Mouse (Mus musculus) hindbrain, embryonic 13.5 days (tissue): ENCODE measurements around the gene Smdt1. TPM values are rescaled to one million over a fixed set of nuclear protein-coding genes. Genes with fewer than 3 reads are reported as not detected.
"Not testable (repeated sequence)": the region's sequence is repeated elsewhere in the genome, so short reads cannot be mapped to it uniquely, and the experiment has no call there.

ENCODE experiments used
- ATAC-seq: fragments of 200-750 bp; cut with Nextera tagmentation; 2 replicates; pipeline ENCODE4 v1.8.0; 2017; ENCODE audit warnings: moderate TSS enrichment; ENCODE audit not compliant: low FRiP score
- H3K27ac ChIP-seq: fragments of 300-500 bp; sonication (generic); 2 replicates; pipeline ENCODE4 v1.5.1; 2015; ENCODE audit warnings: inconsistent platforms, mild to moderate bottlenecking, moderate library complexity
- H3K27me3 ChIP-seq: fragments of 300-500 bp; sonication (generic); 2 replicates; pipeline ENCODE4 v1.6.1; 2015; ENCODE audit warnings: mild to moderate bottlenecking, inconsistent platforms
- H3K36me3 ChIP-seq: fragments of 300-500 bp; sonication (generic); 2 replicates; pipeline ENCODE4 v1.6.1; 2015; ENCODE audit warnings: mild to moderate bottlenecking, inconsistent platforms
- H3K4me1 ChIP-seq: fragments of 300-500 bp; sonication (generic); replicated peaks from 2 replicates; pipeline ENCODE4 v1.6.1; 2015; ENCODE audit warnings: inconsistent platforms
- H3K4me2 ChIP-seq: fragments of 300-500 bp; sonication (generic); 2 replicates; pipeline ENCODE4 v1.6.1; 2015; ENCODE audit warnings: inconsistent platforms, mild to moderate bottlenecking, moderate library complexity
- H3K4me3 ChIP-seq: fragments of 300-500 bp; sonication (generic); 2 replicates; pipeline ENCODE4 v1.5.1; 2015; ENCODE audit warnings: mild to moderate bottlenecking, inconsistent platforms
- H3K9ac ChIP-seq: fragments of 300-500 bp; sonication (generic); 2 replicates; pipeline ENCODE4 v1.6.1; 2015; ENCODE audit warnings: mild to moderate bottlenecking, inconsistent platforms
- H3K9me3 ChIP-seq: fragments of 300-500 bp; sonication (generic); 2 replicates; pipeline ENCODE4 v1.6.1; 2016; ENCODE audit warnings: inconsistent platforms
- WGBS: fragments of 180-500 bp; shearing (Covaris S2); methylation state at CpG from one replicate; pipeline ENCODE4 v1.1.7; 2015; 5-methylcytosine and 5-hydroxymethylcytosine counted together
- polyA plus RNA-seq: library from polyadenylated mRNA; unstranded; fragments of >200 nt; fragmentation: Nextera tagmentation; extraction: Ambion mirVana; gene quantifications from 2 replicates; pipeline ENCODE4 v1.2.1, GENCODE M21; 2015

Smdt1 gene
- polyA plus RNA-seq, 1 experiment from 2014 or later, result 365 TPM

GRCm38 (mm10) chr15:82358431-82359260, 19.9 kb downstream of the Smdt1 start:
- H3K27ac ChIP-seq, result peak overlapping the region; percentile 12; the same call in 1 of the 2 replicates
- no peak overlapping the region for H3K4me3 ChIP-seq
- H3K36me3 ChIP-seq, result no peaks in the 10 kb centered on the region
- H3K4me2 ChIP-seq, result no peak overlapping the region
- peaks cover 10% of the 10 kb centered on the region for H3K4me1 ChIP-seq
- WGBS, result 64% methylated on average over 22 of the region's 22 CpGs
- no peaks in the 10 kb centered on the region for H3K9me3 ChIP-seq
- ATAC-seq, result no peak
- H3K27me3 ChIP-seq, result 0 out of 2 replicates have a peak, but pooled peaks cover 4% of the 10 kb centered on the region
- H3K9ac ChIP-seq, result 0 out of 2 replicates have a peak overlapping the region, but pooled peaks have one; percentile 19

GRCm38 (mm10) chr15:82361459-82362018, 22.8 kb downstream of the Smdt1 start:
- 82% methylated on average over 11 of the region's 11 CpGs for WGBS
- H3K4me2 ChIP-seq, result no peak overlapping the region

GRCm38 (mm10) chr15:82362234-82362633, 23.5 kb downstream of the Smdt1 start:
- Histone ChIP-seq H3K4me3 (no peak overlapping the region), H3K27me3 (0 out of 2 replicates have a peak, but pooled peaks cover 4% of the 10 kb centered on the region), H3K9ac (no peak overlapping the region), H3K4me1 (peaks cover 5% of the 10 kb centered on the region; the same call in 1 of the 2 replicates), H3K9me3 (no peaks in the 10 kb centered on the region), H3K36me3 (no peaks in the 10 kb centered on the region), H3K27ac (no peak overlapping the region), H3K4me2 (no peak overlapping the region)
- ATAC-seq, result no peak
- 90% methylated on average over 3 of the region's 4 CpGs for WGBS

More at GRCm38 (mm10) chr15:82361459-82362018, 22.8 kb downstream of the Smdt1 start:
- Histone ChIP-seq H3K36me3 (no peaks in the 10 kb centered on the region), H3K9me3 (no peaks in the 10 kb centered on the region), H3K4me3 (no peak overlapping the region), H3K4me1 (peaks cover 5% of the 10 kb centered on the region; the same call in 1 of the 2 replicates), H3K27me3 (0 out of 2 replicates have a peak, but pooled peaks cover 4% of the 10 kb centered on the region), H3K27ac (no peak overlapping the region), H3K9ac (no peak overlapping the region)
- no peak for ATAC-seq

GRCm38 (mm10) chr15:82363801-82364200, 25.0 kb downstream of the Smdt1 start:
- H3K9me3 ChIP-seq, H3K4me2 ChIP-seq, H3K9ac ChIP-seq, H3K4me1 ChIP-seq, H3K4me3 ChIP-seq, H3K27me3 ChIP-seq, H3K36me3 ChIP-seq, H3K27ac ChIP-seq, ATAC-seq: not testable (repeated sequence)
- 71% methylated on average over 8 of the region's 12 CpGs for WGBS

GRCm38 (mm10) chr15:82364561-82364960, 25.8 kb downstream of the Smdt1 start:
- not testable (repeated sequence) for H3K4me2 ChIP-seq, ATAC-seq, H3K4me1 ChIP-seq, H3K4me3 ChIP-seq, H3K36me3 ChIP-seq, H3K9ac ChIP-seq, H3K9me3 ChIP-seq, H3K27ac ChIP-seq, H3K27me3 ChIP-seq
- WGBS, result 10% methylated on average over 7 of the region's 9 CpGs

GRCm38 (mm10) chr15:82368146-82368545, 29.4 kb downstream of the Smdt1 start:
- Histone ChIP-seq H3K36me3 (no peaks in the 10 kb centered on the region), H3K9ac (no peak overlapping the region), H3K4me1 (no peaks in the 10 kb centered on the region), H3K27me3 (no peaks in the 10 kb centered on the region), H3K4me3 (no peak overlapping the region), H3K9me3 (no peaks in the 10 kb centered on the region), H3K27ac (no peak overlapping the region), H3K4me2 (no peak overlapping the region)
- no peak for ATAC-seq
- WGBS, result 93% methylated on average over 4 of the region's 4 CpGs

- Histone ChIP-seq H3K9me3 (no peaks in the 10 kb centered on the region), H3K27me3 (no peaks in the 10 kb centered on the region), H3K36me3 (no peaks in the 10 kb centered on the region), H3K9ac (no peak overlapping the region), H3K4me2 (no peak overlapping the region), H3K4me1 (no peaks in the 10 kb centered on the region), H3K27ac (no peak overlapping the region), H3K4me3 (no peak overlapping the region)
- WGBS, result 91% methylated on average over 1 of the region's 1 CpGs
- ATAC-seq, result no peak
Observed at GRCm38 (mm10) chr15:82368851-82369250, 30.1 kb downstream of the Smdt1 start.

GRCm38 (mm10) chr15:82372446-82372845, 33.7 kb downstream of the Smdt1 start:
- H3K27ac ChIP-seq, result no peak overlapping the region
- no peak overlapping the region for H3K4me2 ChIP-seq
- WGBS, result 92% methylated on average over 6 of the region's 6 CpGs
- no peaks in the 10 kb centered on the region for H3K27me3 ChIP-seq
- no peak overlapping the region for H3K4me3 ChIP-seq
- no peak overlapping the region for H3K9ac ChIP-seq
- no peak for ATAC-seq
- no peaks in the 10 kb centered on the region for H3K36me3 ChIP-seq
- peaks cover 9% of the 10 kb centered on the region for H3K4me1 ChIP-seq
- no peaks in the 10 kb centered on the region for H3K9me3 ChIP-seq

GRCm38 (mm10) chr15:82372991-82373390, 34.2 kb downstream of the Smdt1 start:
- H3K4me2 ChIP-seq, result no peak overlapping the region
- H3K9ac ChIP-seq, result no peak overlapping the region
- no peak overlapping the region for H3K27ac ChIP-seq
- H3K4me1 ChIP-seq, result peaks cover 9% of the 10 kb centered on the region
- no peak overlapping the region for H3K4me3 ChIP-seq
- ATAC-seq, result no peak
- peaks cover 5% of the 10 kb centered on the region; the same call in 1 of the 2 replicates for H3K27me3 ChIP-seq
- WGBS, result 88% methylated on average over 5 of the region's 5 CpGs
- H3K9me3 ChIP-seq, result no peaks in the 10 kb centered on the region
- H3K36me3 ChIP-seq, result no peaks in the 10 kb centered on the region

GRCm38 (mm10) chr15:82374437-82374836, 35.7 kb downstream of the Smdt1 start:
- WGBS, result 71% methylated on average over 5 of the region's 5 CpGs
- H3K9ac ChIP-seq, result no peak overlapping the region
- H3K9me3 ChIP-seq, result no peaks in the 10 kb centered on the region
- H3K27me3 ChIP-seq, result peaks cover 5% of the 10 kb centered on the region; the same call in 1 of the 2 replicates
- no peak overlapping the region for H3K4me3 ChIP-seq
- H3K27ac ChIP-seq, result no peak overlapping the region
- H3K4me2 ChIP-seq, result no peak overlapping the region
- peaks cover 9% of the 10 kb centered on the region for H3K4me1 ChIP-seq
- ATAC-seq, result no peak
- H3K36me3 ChIP-seq, result no peaks in the 10 kb centered on the region

- WGBS, result 92% methylated on average over 9 of the region's 9 CpGs
Observed at GRCm38 (mm10) chr15:82375855-82376254, 37.1 kb downstream of the Smdt1 start.

GRCm38 (mm10) chr15:82376393-82377138, 37.8 kb downstream of the Smdt1 start:
- Histone ChIP-seq H3K27me3 (peaks cover 5% of the 10 kb centered on the region; the same call in 1 of the 2 replicates), H3K4me3 (no peak overlapping the region), H3K36me3 (no peaks in the 10 kb centered on the region), H3K4me1 (peaks cover 22% of the 10 kb centered on the region), H3K9me3 (no peaks in the 10 kb centered on the region), H3K4me2 (no peak overlapping the region), H3K27ac (no peak overlapping the region), H3K9ac (no peak overlapping the region)
- 52% methylated on average over 17 of the region's 17 CpGs for WGBS
- ATAC-seq, result no peak

More at GRCm38 (mm10) chr15:82375855-82376254, 37.1 kb downstream of the Smdt1 start:
- peaks cover 18% of the 10 kb centered on the region for H3K4me1 ChIP-seq
- no peaks in the 10 kb centered on the region for H3K36me3 ChIP-seq
- no peak for ATAC-seq
- no peaks in the 10 kb centered on the region for H3K9me3 ChIP-seq
- H3K27ac ChIP-seq, result no peak overlapping the region
- H3K27me3 ChIP-seq, result peaks cover 5% of the 10 kb centered on the region; the same call in 1 of the 2 replicates
- no peak overlapping the region for H3K9ac ChIP-seq
- no peak overlapping the region for H3K4me2 ChIP-seq
- no peak overlapping the region for H3K4me3 ChIP-seq
